Mouse (Mus musculus) ES-E14 (cell line): ENCODE measurements at regions not wholly inside any gene's neighbourhood (a gene's known extent, or its start where the extent isn't known, plus 50 kb on each side); places are given as distances from the start of the nearest gene placed in this dataset.

Experiments used
- CHD2 ChIP-seq: IDR thresholded peaks from 2 replicates; pipeline ENCODE4 v1.6.1; 2014; ENCODE audit warnings: mild to moderate bottlenecking, low read depth, low read length, inconsistent platforms
- HCFC1 ChIP-seq: IDR thresholded peaks from 2 replicates; pipeline ENCODE4 v1.6.1; 2012; ENCODE audit warnings: low read length, inconsistent platforms, borderline replicate concordance; ENCODE audit not compliant: insufficient read depth
- MAFK ChIP-seq: IDR thresholded peaks from 2 replicates; pipeline ENCODE4 v1.6.1; 2014; ENCODE audit warnings: mild to moderate bottlenecking, low read depth, low read length, inconsistent platforms; ENCODE audit not compliant: insufficient read depth
- ZC3H11A ChIP-seq: IDR thresholded peaks from 2 replicates; pipeline ENCODE4 v1.6.1; 2012; ENCODE audit warnings: low read depth, mild to moderate bottlenecking, inconsistent platforms, low read length, borderline replicate concordance

DNA sequence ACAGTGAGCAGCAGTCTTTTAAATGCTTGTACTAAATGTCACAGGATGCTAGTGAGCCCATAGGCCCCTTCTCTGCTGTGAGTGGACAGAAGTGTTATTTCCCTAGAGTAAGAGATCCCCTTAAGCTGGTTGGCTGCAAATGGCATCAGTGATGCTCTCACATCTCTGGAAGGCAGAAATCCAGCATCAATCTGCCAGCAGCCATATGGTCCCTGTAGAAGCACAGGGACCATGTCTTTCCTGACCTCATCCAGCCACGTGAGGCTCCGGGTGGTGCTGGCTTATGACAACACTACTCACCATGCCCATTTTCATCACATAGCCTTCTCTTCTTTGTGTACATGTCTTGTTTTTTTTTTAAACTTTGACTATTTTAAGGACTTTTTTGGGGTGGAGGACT lies 138.9 kb upstream of the Cachd1 start:
- TF ChIP-seq ZC3H11A (no peak), MAFK (no peak), CHD2 (no peak), HCFC1 (no peak)
